Mouse (Mus musculus): ENCODE results near the gene Nat14. TPM values are rescaled to one million over a fixed set of nuclear protein-coding genes. Genes with fewer than 3 reads are reported as not detected.

Gene Nat14
- 2.4 and 2.5 TPM in 2 replicates for polyA plus RNA-seq (2012; ENCODE audit: low replicate concordance)

GRCm38 (mm10) chr7:4921824-4922482, at the start of gene Nat14:
Gene Nat14 (plus strand): TSS chr7:4922028.

GRCm38 (mm10) chr7:4876753-4877221, 45.0 kb upstream of the Nat14 start, which contains the start of gene Isoc2a:
Gene Isoc2a (plus strand): TSS chr7:4877153.

GRCm38 (mm10) chr7:4906466-4906950, 15.3 kb upstream of the Nat14 start, which contains the start of gene Gm36210:
Gene Gm36210 (minus strand): TSS chr7:4906516.

GRCm38 (mm10) chr7:4915007-4915665, 6.7 kb upstream of the Nat14 start, which contains the start of gene Zfp628:
Gene Zfp628 (plus strand): TSS chr7:4915217.

GRCm38 (mm10) chr7:4925441-4926381, 3.9 kb downstream of the Nat14 start, which contains the start of gene Ssc5d:
Gene Ssc5d (plus strand): TSS chr7:4925785.

GRCm38 (mm10) chr7:4964272-4964671, 42.4 kb downstream of the Nat14 start, which contains the start of gene Sbk2:
Gene Sbk2 (minus strand): TSS chr7:4964406.

GRCm38 (mm10) chr7:4971068-4971467, 49.2 kb downstream of the Nat14 start, which contains the start of gene Sbk3:
Gene Sbk3 (minus strand): TSS chr7:4971168.

Other genes with a start within 250 kb of the Nat14 start
- gene Hspbp1, start 237.0 kb upstream of the Nat14 start, polyA plus RNA-seq (2012; ENCODE audit: low replicate concordance) = 171 and 194 TPM in 2 replicates
- 0.20 TPM in 2 replicates for gene Brsk1, start 231.4 kb upstream of the Nat14 start, polyA plus RNA-seq (2012; ENCODE audit: low replicate concordance)
- 0.17 TPM in 1 of 2 replicates, not detected in the other for gene Tmem150b, start 196.8 kb upstream of the Nat14 start, polyA plus RNA-seq (2012; ENCODE audit: low replicate concordance)
- 564 and 1,345 TPM in 2 replicates for gene Kmt5c, start 181.9 kb upstream of the Nat14 start, polyA plus RNA-seq (2012; ENCODE audit: low replicate concordance)
- 70.9 and 249 TPM in 2 replicates for gene Cox6b2, start 168.9 kb upstream of the Nat14 start, polyA plus RNA-seq (2012; ENCODE audit: low replicate concordance)
- not detected in 2 replicates for gene Fam71e2, start 150.7 kb upstream of the Nat14 start, polyA plus RNA-seq (2012; ENCODE audit: low replicate concordance)
- gene Il11, start 139.2 kb upstream of the Nat14 start, polyA plus RNA-seq (2012; ENCODE audit: low replicate concordance) = 0.17 and 0.43 TPM in 2 replicates
- gene Tmem190, start 139.1 kb upstream of the Nat14 start, polyA plus RNA-seq (2012; ENCODE audit: low replicate concordance) = not detected in 2 replicates
- gene Tmem238, start 132.4 kb upstream of the Nat14 start, polyA plus RNA-seq (2012; ENCODE audit: low replicate concordance) = 141 and 302 TPM in 2 replicates
- 2,040 and 3,887 TPM in 2 replicates for gene Rpl28, start 129.2 kb upstream of the Nat14 start, polyA plus RNA-seq (2012; ENCODE audit: low replicate concordance)
- 297 and 1,174 TPM in 2 replicates for gene Ube2s, start 109.4 kb upstream of the Nat14 start, polyA plus RNA-seq (2012; ENCODE audit: low replicate concordance)
- gene Shisa7, start 77.3 kb upstream of the Nat14 start, polyA plus RNA-seq (2012; ENCODE audit: low replicate concordance) = 0.09 TPM in 1 of 2 replicates, not detected in the other
- 0.36 and 0.54 TPM in 2 replicates for gene Isoc2b, start 51.8 kb upstream of the Nat14 start, polyA plus RNA-seq (2012; ENCODE audit: low replicate concordance)
- 2.1 and 10.8 TPM in 2 replicates for gene Isoc2a, start 44.9 kb upstream of the Nat14 start, polyA plus RNA-seq (2012; ENCODE audit: low replicate concordance)
- 0.27 TPM in 1 of 2 replicates, not detected in the other for gene Gm36210, start 15.5 kb upstream of the Nat14 start, polyA plus RNA-seq (2012; ENCODE audit: low replicate concordance)
- 71.6 and 77.8 TPM in 2 replicates for gene Zfp628, start 6.8 kb upstream of the Nat14 start, polyA plus RNA-seq (2012; ENCODE audit: low replicate concordance)
- 0.38 and 0.55 TPM in 2 replicates for gene Ssc5d, start 3.8 kb downstream of the Nat14 start, polyA plus RNA-seq (2012; ENCODE audit: low replicate concordance)
- 0.20 and 0.42 TPM in 2 replicates for gene Sbk2, start 42.4 kb downstream of the Nat14 start, polyA plus RNA-seq (2012; ENCODE audit: low replicate concordance)
- not detected in 2 replicates for gene Sbk3, start 49.1 kb downstream of the Nat14 start, polyA plus RNA-seq (2012; ENCODE audit: low replicate concordance)
- 12.4 and 20.9 TPM in 2 replicates for gene Zfp579, start 74.1 kb downstream of the Nat14 start, polyA plus RNA-seq (2012; ENCODE audit: low replicate concordance)
- 84.6 and 112 TPM in 2 replicates for gene Zfp524, start 92.4 kb downstream of the Nat14 start, polyA plus RNA-seq (2012; ENCODE audit: low replicate concordance)
- 21.6 and 58.9 TPM in 2 replicates for gene Fiz1, start 92.7 kb downstream of the Nat14 start, polyA plus RNA-seq (2012; ENCODE audit: low replicate concordance)
- gene Gm44973, start 93.5 kb downstream of the Nat14 start, polyA plus RNA-seq (2012; ENCODE audit: low replicate concordance) = 33.3 TPM in 1 of 2 replicates, not detected in the other
- gene Zfp865, start 98.3 kb downstream of the Nat14 start, polyA plus RNA-seq (2012; ENCODE audit: low replicate concordance) = 98.5 and 146 TPM in 2 replicates
- gene Ccdc106, start 98.5 kb downstream of the Nat14 start, polyA plus RNA-seq (2012; ENCODE audit: low replicate concordance) = 0.44 and 1.1 TPM in 2 replicates
- not detected in 2 replicates for gene 4632433K11Rik, start 112.1 kb downstream of the Nat14 start, polyA plus RNA-seq (2012; ENCODE audit: low replicate concordance)
- 2.2 and 2.8 TPM in 2 replicates for gene Zfp784, start 116.4 kb downstream of the Nat14 start, polyA plus RNA-seq (2012; ENCODE audit: low replicate concordance)
- 8.1 and 27.6 TPM in 2 replicates for gene Zfp580, start 129.5 kb downstream of the Nat14 start, polyA plus RNA-seq (2012; ENCODE audit: low replicate concordance)
- gene U2af2, start 140.1 kb downstream of the Nat14 start, polyA plus RNA-seq (2012; ENCODE audit: low replicate concordance) = 584 and 990 TPM in 2 replicates
- gene Epn1, start 158.2 kb downstream of the Nat14 start, polyA plus RNA-seq (2012; ENCODE audit: low replicate concordance) = 1,843 and 1,854 TPM in 2 replicates
- not detected in 2 replicates for gene Rfpl4, start 194.9 kb downstream of the Nat14 start, polyA plus RNA-seq (2012; ENCODE audit: low replicate concordance)
- not detected in 2 replicates for gene Rasl2-9, start 203.9 kb downstream of the Nat14 start, polyA plus RNA-seq (2012; ENCODE audit: low replicate concordance)
- gene Vmn1r55, start 227.6 kb downstream of the Nat14 start, polyA plus RNA-seq (2012; ENCODE audit: low replicate concordance) = 0.02 TPM in 2 replicates